Mouse (Mus musculus): ENCODE results near the gene Sstr2. TPM values are rescaled to one million over a fixed set of nuclear protein-coding genes. Genes with fewer than 3 reads are reported as not detected.

Gene Sstr2
- polyA plus RNA-seq, 2 experiments = 0.91 to 1.1 TPM

- no peak for ATAC-seq (ENCODE audit: low FRiP score, low read depth)
- no peaks in the 10 kb centered on the region for H3K36me3 ChIP-seq (ENCODE audit: control insufficient read depth, insufficient read depth, low read length)
- no peak for DNase-seq (ENCODE audit: low spot score)
- H3K27me3 ChIP-seq (ENCODE audit: control insufficient read depth, insufficient read depth, low read length) = no peaks in the 10 kb centered on the region
- no peaks in the 10 kb centered on the region for H3K9me3 ChIP-seq (ENCODE audit: control insufficient read depth, low read length)
- no peak overlapping the region for H3K9ac ChIP-seq (ENCODE audit: low read depth, low read length, severe bottlenecking)
- no peak for TF ChIP-seq POLR2A (IDR thresholded peaks at IDR 0.05; ENCODE audit: borderline replicate concordance, extremely low read depth, insufficient read depth, insufficient read length)
- no peak overlapping the region for H3K27ac ChIP-seq (replicated peaks; ENCODE audit: low read depth, low read length)
- WGBS = 83% methylated on average over 8 of the region's 8 CpGs
- no peak overlapping the region for H3K4me3 ChIP-seq (replicated peaks; ENCODE audit: low read length)
- H3K4me1 ChIP-seq (ENCODE audit: control insufficient read depth, insufficient read depth, low read length) = no peaks in the 10 kb centered on the region
- H3K4me2 ChIP-seq (replicated peaks; ENCODE audit: low read depth, low read length, severe bottlenecking) = no peak overlapping the region
Observed at GRCm38 (mm10) chr11:113631862-113632261, 12.7 kb downstream of the Sstr2 start.

GRCm38 (mm10) chr11:113632303-113632702 is 13.2 kb downstream of the Sstr2 start:
- no peak overlapping the region for H3K27ac ChIP-seq (replicated peaks; ENCODE audit: low read depth, low read length)
- no peak overlapping the region for H3K4me3 ChIP-seq (replicated peaks; ENCODE audit: low read length)
- H3K4me2 ChIP-seq (replicated peaks; ENCODE audit: low read depth, low read length, severe bottlenecking) = no peak overlapping the region
- no peaks in the 10 kb centered on the region for H3K9me3 ChIP-seq (ENCODE audit: control insufficient read depth, low read length)
- DNase-seq (ENCODE audit: low spot score) = no peak
- no peak overlapping the region for H3K9ac ChIP-seq (ENCODE audit: low read depth, low read length, severe bottlenecking)
- no peak for TF ChIP-seq POLR2A (IDR thresholded peaks at IDR 0.05; ENCODE audit: borderline replicate concordance, extremely low read depth, insufficient read depth, insufficient read length)
- H3K4me1 ChIP-seq (ENCODE audit: control insufficient read depth, insufficient read depth, low read length) = no peaks in the 10 kb centered on the region
- WGBS = 84% methylated on average over 7 of the region's 7 CpGs
- no peaks in the 10 kb centered on the region for H3K27me3 ChIP-seq (ENCODE audit: control insufficient read depth, insufficient read depth, low read length)
- H3K36me3 ChIP-seq (ENCODE audit: control insufficient read depth, insufficient read depth, low read length) = no peaks in the 10 kb centered on the region
- ATAC-seq (ENCODE audit: low FRiP score, low read depth) = no peak

GRCm38 (mm10) chr11:113633398-113633797 is 14.3 kb downstream of the Sstr2 start:
- Histone ChIP-seq H3K4me1 (ENCODE audit: control insufficient read depth, insufficient read depth, low read length) (no peaks in the 10 kb centered on the region), H3K27ac (replicated peaks; ENCODE audit: low read depth, low read length) (no peak overlapping the region), H3K36me3 (ENCODE audit: control insufficient read depth, insufficient read depth, low read length) (no peaks in the 10 kb centered on the region), H3K27me3 (ENCODE audit: control insufficient read depth, insufficient read depth, low read length) (no peaks in the 10 kb centered on the region), H3K9ac (ENCODE audit: low read depth, low read length, severe bottlenecking) (no peak overlapping the region), H3K9me3 (ENCODE audit: control insufficient read depth, low read length) (no peaks in the 10 kb centered on the region), H3K4me3 (replicated peaks; ENCODE audit: low read length) (no peak overlapping the region), H3K4me2 (replicated peaks; ENCODE audit: low read depth, low read length, severe bottlenecking) (no peak overlapping the region)
- TF ChIP-seq POLR2A (IDR thresholded peaks at IDR 0.05; ENCODE audit: borderline replicate concordance, extremely low read depth, insufficient read depth, insufficient read length) = no peak
- no peak for DNase-seq (ENCODE audit: low spot score)
- ATAC-seq (ENCODE audit: low FRiP score, low read depth) = no peak
- WGBS = 87% methylated on average over 5 of the region's 5 CpGs

DNA sequence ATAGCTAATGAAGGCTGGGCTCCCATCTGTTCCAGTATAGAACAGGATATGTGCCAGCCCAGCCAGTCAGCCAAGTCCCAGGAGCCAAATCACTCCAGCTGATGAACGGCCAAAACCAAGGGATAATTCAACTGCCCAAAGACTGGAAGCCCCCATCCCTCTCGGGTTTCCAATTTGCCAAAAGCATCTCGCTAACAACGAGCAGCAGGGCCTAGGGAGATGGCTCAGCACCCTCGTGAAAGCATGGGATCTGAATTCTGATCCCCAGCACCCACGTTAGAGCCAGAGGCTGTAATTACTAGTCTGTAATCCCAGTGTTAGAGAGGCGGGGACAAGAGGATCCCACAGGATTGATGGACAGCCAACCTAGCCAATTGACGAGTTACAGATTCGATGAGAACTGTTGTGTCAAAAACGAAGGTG is 15.6 kb downstream of the Sstr2 start:
- Histone ChIP-seq H3K36me3 (ENCODE audit: control insufficient read depth, insufficient read depth, low read length) (no peaks in the 10 kb centered on the region), H3K4me1 (ENCODE audit: control insufficient read depth, insufficient read depth, low read length) (no peaks in the 10 kb centered on the region), H3K4me2 (replicated peaks; ENCODE audit: low read depth, low read length, severe bottlenecking) (no peak overlapping the region), H3K9ac (ENCODE audit: low read depth, low read length, severe bottlenecking) (no peak overlapping the region), H3K27ac (replicated peaks; ENCODE audit: low read depth, low read length) (no peak overlapping the region), H3K4me3 (replicated peaks; ENCODE audit: low read length) (no peak overlapping the region), H3K9me3 (ENCODE audit: control insufficient read depth, low read length) (no peaks in the 10 kb centered on the region), H3K27me3 (ENCODE audit: control insufficient read depth, insufficient read depth, low read length) (no peaks in the 10 kb centered on the region)
- DNase-seq (ENCODE audit: low spot score) (no peak), ATAC-seq (ENCODE audit: low FRiP score, low read depth) (no peak)
- WGBS = 60% methylated on average over 10 of the region's 10 CpGs
- TF ChIP-seq POLR2A (IDR thresholded peaks at IDR 0.05; ENCODE audit: borderline replicate concordance, extremely low read depth, insufficient read depth, insufficient read length) = no peak

- no peak for TF ChIP-seq POLR2A (IDR thresholded peaks at IDR 0.05; ENCODE audit: borderline replicate concordance, extremely low read depth, insufficient read depth, insufficient read length)
- ATAC-seq (ENCODE audit: low FRiP score, low read depth) (no peak), DNase-seq (ENCODE audit: low spot score) (no peak)
- H3K36me3 ChIP-seq (ENCODE audit: control insufficient read depth, insufficient read depth, low read length) = no peaks in the 10 kb centered on the region
- H3K4me1 ChIP-seq (ENCODE audit: control insufficient read depth, insufficient read depth, low read length) = no peaks in the 10 kb centered on the region
- no peak overlapping the region for H3K9ac ChIP-seq (ENCODE audit: low read depth, low read length, severe bottlenecking)
- H3K4me3 ChIP-seq (replicated peaks; ENCODE audit: low read length) = no peak overlapping the region
- 77% methylated on average over 12 of the region's 12 CpGs for WGBS
- no peak overlapping the region for H3K4me2 ChIP-seq (replicated peaks; ENCODE audit: low read depth, low read length, severe bottlenecking)
- no peak overlapping the region for H3K27ac ChIP-seq (replicated peaks; ENCODE audit: low read depth, low read length)
- H3K27me3 ChIP-seq (ENCODE audit: control insufficient read depth, insufficient read depth, low read length) = no peaks in the 10 kb centered on the region
- no peaks in the 10 kb centered on the region for H3K9me3 ChIP-seq (ENCODE audit: control insufficient read depth, low read length)
Observed at GRCm38 (mm10) chr11:113638680-113639079, 19.5 kb downstream of the Sstr2 start.

DNA sequence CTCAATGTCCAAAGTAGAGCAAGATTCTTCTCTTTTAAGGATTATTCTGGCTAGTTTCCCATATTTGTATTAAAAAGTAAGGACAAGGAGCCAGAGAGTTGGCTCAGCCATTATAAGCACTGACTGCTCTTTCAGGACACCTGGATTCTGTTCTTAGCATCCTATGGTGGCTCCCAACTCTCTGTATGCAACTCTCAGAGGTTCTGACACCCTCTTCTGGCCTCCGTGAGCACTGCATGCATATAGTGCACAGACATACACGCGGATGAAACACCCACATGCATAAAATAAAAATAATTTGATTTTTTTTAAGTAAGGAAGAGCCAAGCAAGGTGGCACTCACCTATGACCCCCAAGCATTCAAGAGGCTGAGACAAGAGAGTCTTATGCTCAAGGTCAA is 26.0 kb downstream of the Sstr2 start:
- TF ChIP-seq POLR2A (IDR thresholded peaks at IDR 0.05; ENCODE audit: borderline replicate concordance, extremely low read depth, insufficient read depth, insufficient read length) = no peak
- no peaks in the 10 kb centered on the region for H3K36me3 ChIP-seq (ENCODE audit: control insufficient read depth, insufficient read depth, low read length)
- ATAC-seq (ENCODE audit: low FRiP score, low read depth) (no peak), DNase-seq (ENCODE audit: low spot score) (no peak)
- WGBS = 89% methylated on average over 3 of the region's 3 CpGs
- no peak overlapping the region for H3K4me3 ChIP-seq (replicated peaks; ENCODE audit: low read length)
- peaks cover 5% of the 10 kb centered on the region for H3K9me3 ChIP-seq (ENCODE audit: control insufficient read depth, low read length)
- H3K9ac ChIP-seq (ENCODE audit: low read depth, low read length, severe bottlenecking) = no peak overlapping the region
- H3K4me1 ChIP-seq (ENCODE audit: control insufficient read depth, insufficient read depth, low read length) = peaks cover 7% of the 10 kb centered on the region
- H3K27ac ChIP-seq (replicated peaks; ENCODE audit: low read depth, low read length) = no peak overlapping the region
- H3K27me3 ChIP-seq (ENCODE audit: control insufficient read depth, insufficient read depth, low read length) = no peaks in the 10 kb centered on the region
- H3K4me2 ChIP-seq (replicated peaks; ENCODE audit: low read depth, low read length, severe bottlenecking) = no peak overlapping the region
